Mouse (Mus musculus) urinary bladder, adult 18-20 months (tissue): ENCODE data around the gene Bptf.
A peak's percentile ranks its signal among the peaks of the same experiment; 100 is the strongest.
"Not testable (repeated sequence)": the region's sequence is repeated elsewhere in the genome, so short reads cannot be mapped to it uniquely, and the experiment has no call there.

Source experiments
- DNase-seq, 2 experiments: peaks; one replicate each; pipeline ENCODE4 v3.0.0; 2022; ENCODE audit warnings: low spot score in 2 of 2, mixed read lengths in 2 of 2

Bptf gene

DNA sequence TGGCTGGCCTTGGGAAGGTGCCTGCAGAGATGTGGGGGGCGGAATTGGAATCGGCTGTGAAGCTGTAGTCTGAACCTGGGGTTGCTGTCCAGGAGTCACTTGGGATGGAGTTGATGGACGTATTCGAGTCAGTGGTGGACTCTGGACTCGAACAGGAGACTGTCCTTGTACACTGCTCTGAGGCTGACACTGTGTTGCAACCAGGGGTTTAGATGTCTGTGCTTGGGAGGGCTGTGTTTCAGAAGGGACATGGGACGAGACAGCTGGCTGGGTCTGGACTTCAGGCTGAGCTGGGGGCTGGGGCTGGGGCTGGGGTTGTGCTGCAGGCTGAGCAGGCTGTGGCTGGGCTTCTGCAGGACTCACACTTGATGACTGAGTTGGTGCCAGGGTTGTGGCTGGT, 77.1 kb downstream of the Bptf start:
- no peak for DNase-seq

DNA sequence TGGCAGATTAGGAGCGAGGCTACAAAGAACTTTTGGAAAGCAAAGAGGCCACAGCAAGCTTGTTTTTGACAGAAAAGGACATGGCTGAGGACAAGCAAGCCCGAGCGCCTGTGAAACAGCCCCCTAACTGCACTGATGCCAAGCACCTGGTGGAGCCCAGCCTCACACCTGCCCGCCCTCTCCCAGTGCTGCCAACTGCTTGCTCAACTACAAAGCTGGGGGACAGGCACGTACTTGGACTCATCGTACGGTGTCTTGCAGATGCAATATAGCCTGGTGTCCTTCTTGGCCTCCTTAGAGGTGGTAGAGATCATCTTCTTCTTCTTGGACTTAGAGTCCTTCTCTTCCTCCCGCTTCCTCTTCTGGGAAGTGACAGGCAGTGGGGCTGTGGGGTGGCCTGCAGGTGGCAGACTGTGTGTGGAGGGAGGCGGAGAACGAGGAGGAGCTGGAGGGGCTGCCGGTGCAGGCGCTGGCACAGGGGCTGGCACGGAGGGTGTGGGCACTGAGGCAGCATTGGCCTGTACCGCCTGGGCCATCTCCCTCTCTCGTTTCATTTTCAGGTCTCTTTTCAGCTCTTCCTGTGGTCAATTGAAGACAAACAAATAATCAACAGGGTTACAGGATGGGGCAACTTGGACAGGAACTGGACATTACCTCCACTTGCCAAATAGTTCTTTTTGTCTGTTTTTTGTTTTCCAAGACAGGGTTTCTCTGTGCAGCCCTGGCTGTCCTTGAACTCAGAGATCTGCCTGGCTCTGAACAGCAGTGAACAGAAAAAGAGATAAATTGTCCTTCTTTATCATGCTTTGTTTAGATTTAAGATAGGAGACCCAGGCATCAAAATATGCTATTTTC, 84.9 kb downstream of the Bptf start:
- no peak for DNase-seq

DNA sequence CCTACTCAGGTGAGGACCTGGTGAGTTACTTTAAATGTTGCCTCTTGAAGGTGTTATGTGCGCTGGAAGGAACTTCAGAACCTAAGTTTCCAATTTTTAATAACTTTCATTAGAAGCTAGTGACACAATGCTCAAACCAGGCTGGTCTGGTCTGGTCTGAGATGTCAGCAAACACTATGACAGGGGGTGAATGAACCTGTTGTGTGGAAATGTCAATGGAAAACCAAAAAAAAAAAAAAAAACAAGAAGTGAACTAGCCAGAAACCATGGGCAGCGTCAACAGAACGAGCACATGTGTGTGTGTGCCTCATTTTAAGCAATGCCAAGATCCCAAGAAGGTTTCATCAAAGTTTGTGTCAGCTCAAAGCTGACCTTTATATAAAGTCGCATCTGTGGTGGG, 86.4 kb downstream of the Bptf start:
- DNase-seq, result no peak

DNA sequence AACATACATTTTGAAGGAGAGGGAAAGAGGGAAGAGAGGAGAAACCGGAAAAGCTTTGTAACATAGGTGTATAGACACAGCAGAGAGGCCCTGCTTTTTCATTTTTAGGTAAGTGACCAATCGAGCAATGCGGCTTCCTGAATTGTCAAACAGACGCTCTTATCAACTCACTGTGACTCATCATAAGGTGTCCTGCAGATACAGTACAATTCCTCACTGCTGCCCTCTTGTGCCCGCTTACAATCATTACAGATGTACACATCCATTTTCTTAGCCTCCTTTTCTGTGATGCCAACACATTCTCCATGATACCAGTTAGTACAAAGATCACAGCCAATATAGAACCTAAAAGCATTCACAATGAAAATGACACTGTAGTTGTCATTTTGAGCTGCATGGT, 87.6 kb downstream of the Bptf start:
- DNase-seq, result peak in 1 of 2 experiments; percentile 49

GRCm38 (mm10) chr11:107043361-107043760, 88.6 kb downstream of the Bptf start:
- no peak for DNase-seq

DNA sequence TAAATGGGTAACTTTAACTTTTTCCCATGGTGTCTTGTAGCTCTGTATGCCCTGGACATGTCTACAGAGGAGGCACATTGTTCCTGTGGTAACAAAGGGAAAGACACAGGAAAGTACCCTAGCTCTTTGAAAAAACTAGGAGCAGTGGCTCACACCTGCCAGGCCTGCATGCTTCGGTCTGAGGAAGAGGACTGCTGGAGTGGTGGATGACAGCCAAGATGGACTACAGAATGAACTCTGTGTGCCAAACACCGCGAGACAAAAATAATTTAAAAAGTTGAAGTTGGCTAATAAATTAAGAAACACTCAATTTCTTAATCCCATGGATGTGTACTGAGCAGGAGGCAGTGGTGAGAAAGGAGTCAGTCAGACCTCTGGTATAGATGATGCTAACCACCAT, 90.5 kb downstream of the Bptf start:
- DNase-seq, result no peak

- DNase-seq, result no peak
Measured at GRCm38 (mm10) chr11:107039417-107039816, 92.5 kb downstream of the Bptf start.

DNA sequence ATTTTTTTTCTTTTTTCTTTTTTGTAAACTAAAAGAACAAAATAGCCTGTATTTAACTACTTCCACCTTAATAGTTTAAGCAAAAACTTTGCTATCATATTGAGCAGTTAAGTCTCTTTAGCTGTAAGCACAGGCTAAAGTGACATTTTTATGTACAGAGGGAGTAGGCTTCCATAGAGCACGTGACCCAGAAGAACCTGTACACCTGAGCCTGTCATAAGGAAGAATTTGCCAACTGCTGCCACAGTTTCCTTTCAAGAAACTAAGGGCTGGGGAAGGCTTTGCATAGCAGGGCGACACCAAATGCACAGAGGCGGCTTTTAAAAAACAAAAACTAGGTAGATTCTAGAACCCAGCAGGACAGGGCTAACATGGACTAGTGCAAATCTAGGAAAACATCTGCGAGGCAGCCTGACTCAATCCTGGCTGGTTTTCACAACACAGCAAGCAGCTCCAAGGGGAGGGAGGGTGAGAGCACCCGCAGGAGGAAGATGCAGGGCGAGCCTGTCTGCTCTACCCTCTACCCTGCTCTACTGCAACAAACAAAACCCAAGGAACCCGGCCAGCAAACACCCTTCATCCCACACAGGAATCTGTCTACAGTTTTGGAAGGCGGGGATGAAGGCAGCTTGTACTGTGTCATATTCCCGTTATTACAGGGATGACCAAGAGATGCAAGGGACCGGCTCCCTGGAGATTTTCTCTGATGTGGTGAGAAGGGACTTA, 97.7 kb downstream of the Bptf start:
- no peak for DNase-seq

DNA sequence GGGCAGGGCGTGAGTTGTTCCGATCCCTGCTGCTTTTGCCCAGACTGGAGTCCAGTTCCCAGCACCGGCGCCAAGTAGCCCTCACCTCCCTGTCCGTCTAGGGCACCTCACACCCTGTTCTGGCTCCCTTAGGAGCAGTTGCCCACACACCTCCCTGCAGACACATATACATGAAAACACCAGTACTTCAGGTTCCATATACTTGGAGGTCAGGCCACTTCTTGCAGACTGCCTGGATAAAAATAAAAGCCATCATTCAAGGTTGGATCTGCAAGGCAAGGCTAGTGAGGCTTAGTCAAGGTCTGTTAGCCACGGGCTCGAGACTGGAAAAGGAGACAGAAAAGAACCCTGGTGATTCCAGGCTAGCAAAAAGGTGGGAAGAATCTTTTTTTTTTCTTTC, 100.3 kb downstream of the Bptf start:
- no peak for DNase-seq

DNA sequence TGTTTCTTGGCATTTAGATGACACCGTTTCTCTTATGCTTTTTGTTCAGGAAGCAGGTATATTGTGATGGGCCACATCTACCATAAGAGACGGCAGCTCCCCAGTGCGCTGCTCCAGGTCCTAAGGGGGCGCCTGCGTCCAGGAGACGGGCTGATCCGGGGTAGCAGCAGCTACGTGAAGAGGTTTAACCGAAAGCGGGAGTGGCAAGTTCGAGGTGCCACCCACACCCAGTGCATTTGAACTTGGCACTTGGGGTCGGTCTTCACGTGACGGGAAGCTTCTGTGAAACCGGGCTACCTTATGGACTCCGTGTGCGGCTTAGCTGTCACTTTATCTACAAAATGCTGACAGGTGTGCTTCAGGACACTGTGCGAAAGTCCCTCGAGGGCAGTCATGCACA, 102.4 kb downstream of the Bptf start:
- DNase-seq, result no peak

GRCm38 (mm10) chr11:107028754-107029153, 103.2 kb downstream of the Bptf start:
- no peak for DNase-seq

DNA sequence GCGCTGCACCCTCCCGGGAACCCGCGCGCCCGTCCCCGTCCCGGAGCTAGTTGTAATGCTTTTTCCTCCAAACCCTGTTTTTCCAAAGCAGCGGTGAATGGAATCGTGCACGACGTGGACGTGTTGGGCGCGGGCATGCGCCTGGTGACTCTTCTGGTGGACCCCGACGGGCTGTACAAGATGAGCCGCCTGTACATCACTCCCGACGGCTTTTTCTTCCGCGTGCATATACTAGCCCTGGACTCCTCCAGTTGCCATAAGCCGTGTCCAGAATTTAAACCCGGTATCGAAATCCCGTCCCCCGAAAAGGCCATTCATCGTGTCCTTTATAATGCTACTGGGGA, 103.7 kb downstream of the Bptf start:
- no peak for DNase-seq

DNA sequence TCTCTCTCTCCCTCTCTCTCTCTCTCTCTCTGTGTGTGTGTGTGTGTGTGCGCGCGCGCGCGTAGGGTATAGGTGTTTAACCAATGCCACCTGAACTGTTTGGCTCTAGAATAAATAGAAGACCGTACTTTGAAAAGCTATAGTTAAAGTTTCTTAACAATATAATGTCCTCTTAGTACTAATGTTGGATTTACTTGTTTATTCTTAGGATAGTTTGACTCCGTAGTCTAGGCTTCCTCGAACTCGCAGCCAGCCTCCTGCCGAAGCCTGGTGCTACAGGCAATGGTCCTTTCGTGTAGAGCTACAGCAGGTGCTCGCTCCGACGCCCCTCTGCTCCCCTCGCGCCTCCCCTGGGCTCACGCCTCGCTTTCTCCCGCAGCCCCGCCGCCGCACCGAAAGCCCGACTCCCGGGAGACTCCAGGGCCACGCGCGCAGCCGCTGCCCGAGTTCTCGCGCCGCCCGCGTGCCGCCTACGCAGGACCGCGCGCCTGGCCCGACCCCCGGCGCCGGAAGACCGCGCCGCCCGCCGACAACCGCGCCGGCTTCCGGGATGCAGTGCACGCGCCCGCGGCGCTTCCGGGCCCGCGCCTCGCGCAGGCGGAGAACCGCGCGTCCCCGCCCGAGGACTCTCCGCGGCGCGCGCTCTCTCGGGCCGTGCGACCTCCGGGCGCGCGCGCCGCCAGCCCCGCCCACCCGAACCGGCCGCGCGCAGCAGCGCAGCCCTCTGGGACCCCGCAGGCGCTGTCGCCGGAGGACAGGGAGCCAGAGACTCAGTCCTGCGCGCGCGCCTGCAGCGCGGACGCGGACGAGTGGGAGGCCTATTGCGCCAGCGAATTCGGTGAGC, 104.3 kb downstream of the Bptf start:
- peak; percentile 76 to 81 for DNase-seq

DNA sequence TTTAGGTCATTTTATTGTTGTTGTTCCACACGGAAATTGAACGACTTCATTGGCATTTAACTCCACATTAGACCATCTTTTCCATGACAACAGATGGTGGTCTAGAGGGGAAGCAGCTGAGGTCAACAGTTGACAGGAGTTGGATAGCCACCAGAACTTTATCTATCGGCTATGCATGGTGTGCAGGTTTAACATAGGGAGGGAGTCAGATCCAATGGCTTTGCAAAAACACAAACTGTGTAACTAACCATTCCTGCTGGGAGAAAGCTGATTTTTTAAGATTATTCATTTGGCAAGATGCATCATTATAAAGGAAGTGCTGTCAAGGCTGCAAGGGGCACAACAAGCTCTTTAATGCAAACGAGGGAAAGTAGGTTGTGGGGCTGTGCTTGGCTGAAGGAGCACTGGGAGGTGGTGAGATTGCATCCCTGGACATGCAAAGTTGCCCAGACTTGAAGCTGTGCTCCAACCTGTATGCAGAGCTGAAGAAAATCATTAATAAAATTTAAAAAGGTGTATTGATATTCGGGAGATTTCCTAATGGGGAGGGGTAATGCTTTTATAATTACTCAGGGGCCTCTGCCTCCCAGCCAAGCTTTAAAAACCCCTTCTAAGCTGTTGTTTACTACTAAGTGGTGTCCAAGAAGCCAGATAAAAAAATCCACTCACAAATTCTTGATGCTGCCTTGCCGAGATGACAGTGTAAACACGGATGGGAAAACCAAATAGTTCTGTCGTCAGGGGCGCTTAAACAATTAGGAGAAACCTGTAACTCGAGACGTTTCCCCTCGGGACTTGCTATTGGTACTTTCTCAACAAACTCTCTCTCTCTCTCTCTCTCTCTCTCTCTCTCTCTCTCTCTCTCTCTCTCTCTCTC, 105.1 kb downstream of the Bptf start:
- DNase-seq, result no peak

- no peak for DNase-seq
Measured at GRCm38 (mm10) chr11:107025411-107026321, 106.3 kb downstream of the Bptf start, which contains the start of gene 1810010H24Rik. Gene 1810010H24Rik, plus strand, starts transcription at chr11:107025681.

GRCm38 (mm10) chr11:107024406-107024805, 107.5 kb downstream of the Bptf start:
- DNase-seq, result no peak

DNA sequence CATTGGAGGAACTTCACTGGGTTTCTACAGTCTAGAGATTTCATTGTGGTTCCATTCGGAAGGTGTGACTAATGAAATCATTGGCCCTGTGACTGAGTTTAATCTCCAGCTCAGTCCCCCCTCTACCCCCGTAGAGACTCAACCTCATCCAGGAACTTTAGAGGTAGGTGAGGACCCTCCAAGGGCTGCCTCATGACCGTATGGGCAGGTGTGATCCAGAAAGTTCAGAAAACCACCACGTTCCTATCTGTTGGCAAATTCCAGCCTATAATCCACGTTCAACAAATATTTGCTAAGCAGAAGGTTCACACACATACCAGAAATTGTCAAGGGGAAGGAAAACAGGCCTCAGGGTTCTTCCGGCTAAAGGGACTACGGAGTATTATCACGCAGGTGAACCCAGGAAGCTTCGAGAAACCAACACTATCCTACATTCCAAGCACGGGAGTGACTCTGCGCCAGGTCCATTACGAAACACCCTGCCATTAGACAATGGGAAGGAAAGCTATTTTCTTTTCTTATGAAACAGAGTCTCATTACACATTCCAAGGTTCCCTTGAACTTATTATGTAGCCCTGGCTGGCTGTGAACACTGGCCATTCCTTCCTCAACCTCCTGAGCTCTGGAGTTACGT, 109.8 kb downstream of the Bptf start:
- no peak for DNase-seq

DNA sequence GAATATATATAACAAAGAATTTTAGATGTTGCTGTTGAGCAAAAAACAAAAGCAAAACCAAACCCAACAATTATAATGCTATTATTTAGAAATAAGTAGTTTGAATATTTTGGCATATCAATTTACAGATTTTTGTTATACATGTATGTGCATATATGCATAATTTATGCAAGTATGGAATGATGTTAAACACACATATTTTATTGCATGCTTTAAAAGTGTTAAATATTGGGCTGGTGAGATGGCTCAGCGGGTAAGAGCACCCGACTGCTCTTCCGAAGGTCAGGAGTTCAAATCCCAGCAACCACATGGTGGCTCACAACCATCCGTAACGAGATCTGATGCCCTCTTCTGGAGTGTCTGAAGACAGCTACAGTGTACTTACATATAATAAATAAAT, 112.2 kb downstream of the Bptf start:
- DNase-seq, result not testable (repeated sequence)

DNA sequence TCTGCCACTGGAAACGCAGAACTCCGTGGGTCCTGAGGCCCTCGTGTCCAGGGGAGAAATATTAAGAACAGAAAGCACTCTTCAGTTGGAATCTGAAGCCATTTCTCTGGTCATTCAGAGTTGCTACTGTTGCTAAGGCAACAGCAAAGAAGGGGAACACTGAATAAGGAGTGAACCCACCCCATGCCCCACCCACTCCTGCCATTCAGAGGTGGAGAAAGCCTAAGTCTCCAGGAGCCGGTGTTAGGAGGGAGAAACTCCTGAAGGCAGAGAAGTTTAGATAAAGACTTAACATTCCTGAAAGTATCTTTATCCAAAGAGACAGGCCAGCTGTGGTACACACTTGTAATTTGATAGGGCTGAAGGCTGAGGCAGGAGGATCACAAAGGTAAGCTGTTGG, 112.6 kb downstream of the Bptf start:
- no peak for DNase-seq

GRCm38 (mm10) chr11:107018606-107019005, 113.3 kb downstream of the Bptf start:
- no peak for DNase-seq
